In genomic region chr19:43730037-43730428, GRCm38 (mm10) we compare ENCODE assay signal across 10 mouse cellular contexts. TPM values are rescaled to one million over a fixed set of nuclear protein-coding genes. Genes with fewer than 3 reads are reported as not detected.
DNase-seq lines count a peak whose midpoint lies in the region; ATAC-seq and TF ChIP-seq lines count a peak whose summit lies in the region.
"Had no signal": no experiment of that assay in that cellular context is flagged by ENCODE, and none has a peak within 500 bp of the region (broad histone marks: within the 10 kb centered on the region; RNA-seq: fewer than 3 reads in every experiment).

No protein-coding gene starts in this region.

- DNase-seq in gastrocnemius, adult 2 months = no peak
- DNase-seq in gastrocnemius, postnatal 4 days (ENCODE audit: low spot score in 2 of 2) = no peak
- peak; percentile 53 for DNase-seq in NIH3T3 (ENCODE audit: low read depth)
- no peak for DNase-seq in ovary, adult 18-20 months (ENCODE audit: low spot score)
- DNase-seq in spleen, adult 18-20 months = no peak
- DNase-seq: kidney, postnatal 36 days had no signal

- peak overlapping the region; percentile 58; the same call in 1 of the 2 replicates for H3K9ac ChIP-seq in hindbrain, embryonic 13.5 days
- peak overlapping the region; percentile 41; the same call in 1 of the 2 replicates for H3K9ac ChIP-seq in midbrain, embryonic 13.5 days (replicated peaks)

- no peak for TF ChIP-seq CTCF in gastrocnemius, adult 2 months (IDR thresholded peaks at IDR 0.05)

- intact Hi-C loops in gastrocnemius, adult 2 months (cut with DNase I) = no loop called here

- H3K4me1 ChIP-seq in hindbrain, embryonic 13.5 days (replicated peaks) = peaks cover 10% of the 10 kb centered on the region; the same call in 1 of the 2 replicates
- peaks cover 6% of the 10 kb centered on the region for H3K4me1 ChIP-seq in midbrain, embryonic 13.5 days (replicated peaks)

- peaks cover 65% of the 10 kb centered on the region for H3K36me3 ChIP-seq in hindbrain, embryonic 13.5 days
- peaks cover 53% of the 10 kb centered on the region for H3K36me3 ChIP-seq in midbrain, embryonic 13.5 days

- peak overlapping the region; percentile 46 for H3K4me2 ChIP-seq in hindbrain, embryonic 13.5 days
- peak overlapping the region; percentile 51 for H3K4me2 ChIP-seq in midbrain, embryonic 13.5 days (replicated peaks)

- ATAC-seq in hindbrain, embryonic 13.5 days (ENCODE audit: low FRiP score) = no peak
- no peak for ATAC-seq in midbrain, embryonic 13.5 days
- ATAC-seq in cerebellum, adult (ENCODE audit: insufficient number of reproducible peaks, low FRiP score, low TSS enrichment) = no peak

- peak overlapping the region; percentile 35; the same call in 1 of the 2 replicates for H3K27ac ChIP-seq in gastrocnemius, adult 2 months
- H3K27ac ChIP-seq in hindbrain, embryonic 13.5 days = peak overlapping the region; percentile 61
- peak overlapping the region; percentile 60; the same call in 1 of the 2 replicates for H3K27ac ChIP-seq in midbrain, embryonic 13.5 days

- H3K4me3 ChIP-seq in gastrocnemius, adult 2 months = peak overlapping the region; percentile 55
- peak overlapping the region; percentile 22 for H3K4me3 ChIP-seq in hindbrain, embryonic 13.5 days
- peak overlapping the region; percentile 31 for H3K4me3 ChIP-seq in midbrain, embryonic 13.5 days (replicated peaks)

- WGBS in hindbrain, embryonic 13.5 days = 33% methylated on average over 8 of the region's 8 CpGs
- 31% methylated on average over 8 of the region's 8 CpGs for WGBS in midbrain, embryonic 13.5 days

- H3K27me3 ChIP-seq in hindbrain, embryonic 13.5 days = no peaks in the 10 kb centered on the region
- H3K27me3 ChIP-seq in midbrain, embryonic 13.5 days = no peaks in the 10 kb centered on the region

- no peaks in the 10 kb centered on the region for H3K9me3 ChIP-seq in hindbrain, embryonic 13.5 days
- H3K9me3 ChIP-seq in midbrain, embryonic 13.5 days = no peaks in the 10 kb centered on the region

RNA-seq across cellular contexts. Expression of gene Cutc, which starts 22.8 kb away (rescaled TPM):
- 10 to 100 TPM; 16.5 to 17.6 TPM for total RNA-seq in gastrocnemius, adult 2 months (2021)
- total RNA-seq in gastrocnemius, postnatal 4 days (2021) = 10 to 100 TPM in 1 of 2 experiments, 1 to 10 TPM in 1; 8.8 to 11.3 TPM
- 8.0 and 10.0 TPM in 2 replicates for polyA plus RNA-seq in hindbrain, embryonic 13.5 days (2015; fragmentation: Nextera tagmentation; extraction: Ambion mirVana)
- 8.4 and 9.8 TPM in 2 replicates for polyA plus RNA-seq in midbrain, embryonic 13.5 days (2015; fragmentation: Nextera tagmentation; extraction: Ambion mirVana)

RNA-seq across cellular contexts. Expression of gene Cox15, which starts 22.8 kb away (rescaled TPM):
- 10 to 100 TPM; 14.9 to 17.8 TPM for total RNA-seq in gastrocnemius, adult 2 months (2021)
- total RNA-seq in gastrocnemius, postnatal 4 days (2021) = 10 to 100 TPM; 27.8 to 28.8 TPM
- polyA plus RNA-seq in hindbrain, embryonic 13.5 days (2015; fragmentation: Nextera tagmentation; extraction: Ambion mirVana) = 12.0 and 13.1 TPM in 2 replicates
- polyA plus RNA-seq in midbrain, embryonic 13.5 days (2015; fragmentation: Nextera tagmentation; extraction: Ambion mirVana) = 12.0 and 12.7 TPM in 2 replicates

RNA-seq across cellular contexts. Expression of gene Entpd7, which starts 40.6 kb away (rescaled TPM):
- total RNA-seq in gastrocnemius, adult 2 months (2021) = 1 to 10 TPM; 1.2 to 1.3 TPM
- total RNA-seq in gastrocnemius, postnatal 4 days (2021) = 10 to 100 TPM in 1 of 2 experiments, 1 to 10 TPM in 1; 9.1 to 12.5 TPM
- 10.1 and 10.6 TPM in 2 replicates for polyA plus RNA-seq in hindbrain, embryonic 13.5 days (2015; fragmentation: Nextera tagmentation; extraction: Ambion mirVana)
- polyA plus RNA-seq in midbrain, embryonic 13.5 days (2015; fragmentation: Nextera tagmentation; extraction: Ambion mirVana) = 9.1 and 9.9 TPM in 2 replicates

RNA-seq across cellular contexts. Expression of gene Abcc2, which starts 52.0 kb away (rescaled TPM):
- total RNA-seq in gastrocnemius, adult 2 months (2021) = not detected
- total RNA-seq in gastrocnemius, postnatal 4 days (2021) = under 1 TPM; 0.17 to 0.54 TPM
- polyA plus RNA-seq in hindbrain, embryonic 13.5 days (2015; fragmentation: Nextera tagmentation; extraction: Ambion mirVana) = 0.06 and 0.19 TPM in 2 replicates
- polyA plus RNA-seq in midbrain, embryonic 13.5 days (2015; fragmentation: Nextera tagmentation; extraction: Ambion mirVana) = 0.03 TPM in 2 replicates
- polyA plus RNA-seq: C2C12 had no signal

RNA-seq across cellular contexts. Expression of gene Slc25a28, which starts 55.4 kb away (rescaled TPM):
- 10 to 100 TPM; 21.2 to 28.7 TPM for total RNA-seq in gastrocnemius, adult 2 months (2021)
- total RNA-seq in gastrocnemius, postnatal 4 days (2021) = 10 to 100 TPM; 20.9 to 24.8 TPM
- 14.0 and 15.1 TPM in 2 replicates for polyA plus RNA-seq in hindbrain, embryonic 13.5 days (2015; fragmentation: Nextera tagmentation; extraction: Ambion mirVana)
- polyA plus RNA-seq in midbrain, embryonic 13.5 days (2015; fragmentation: Nextera tagmentation; extraction: Ambion mirVana) = 10.8 and 14.4 TPM in 2 replicates

Comparison
In these comparisons a context has a peak if more than half of its experiments do, and no peak if none do; other contexts are left out.
1. RNA of gene Entpd7, which starts 40.6 kb away (total RNA-seq): 9.1 to 12.5 TPM in gastrocnemius, postnatal 4 days; 1.2 to 1.3 TPM in gastrocnemius, adult 2 months; every median in the first group is over 4 times any median in the second.
2. Peak in every context shown above with its lines, with median percentiles within 50 percentile points of each other: H3K27ac ChIP-seq and H3K4me3 ChIP-seq.